Mouse (Mus musculus) intestine, postnatal 0 days (tissue): ENCODE measurements around the gene Art3. TPM values are rescaled to one million over a fixed set of nuclear protein-coding genes. Genes with fewer than 3 reads are reported as not detected.
A peak's percentile ranks its signal among the peaks of the same experiment; 100 is the strongest.

ENCODE experiments used
- ATAC-seq: fragments of 200-750 bp; cut with Nextera tagmentation; 2 replicates; pipeline ENCODE4 v1.8.0; 2017; ENCODE audit warnings: mild to moderate bottlenecking, moderate TSS enrichment, moderate library complexity
- H3K27ac ChIP-seq: fragments of 300-500 bp; sonication (generic); 2 replicates; pipeline ENCODE4 v1.5.1; 2014; ENCODE audit warnings: mild to moderate bottlenecking, low read depth, low read length, moderate library complexity
- H3K27me3 ChIP-seq: fragments of 300-500 bp; sonication (generic); replicated peaks from 2 replicates; pipeline ENCODE4 v1.6.1; 2014; ENCODE audit warnings: low read length, mixed read lengths; ENCODE audit not compliant: control insufficient read depth, insufficient read depth
- H3K36me3 ChIP-seq: fragments of 300-500 bp; sonication (generic); 2 replicates; pipeline ENCODE4 v1.6.1; 2014; ENCODE audit warnings: mild to moderate bottlenecking, moderate library complexity; ENCODE audit not compliant: control insufficient read depth, insufficient read depth
- H3K4me1 ChIP-seq: fragments of 300-500 bp; sonication (generic); replicated peaks from 2 replicates; pipeline ENCODE4 v1.6.1; 2014; ENCODE audit warnings: antibody characterized with exemption, low read length, mixed read lengths; ENCODE audit not compliant: control insufficient read depth, insufficient read depth
- H3K4me2 ChIP-seq: fragments of 300-500 bp; sonication (generic); replicated peaks from 2 replicates; pipeline ENCODE4 v1.6.1; 2014; ENCODE audit warnings: low read depth, mild to moderate bottlenecking, moderate library complexity
- H3K4me3 ChIP-seq: fragments of 300-500 bp; sonication (generic); 2 replicates; pipeline ENCODE4 v1.5.1; 2014; ENCODE audit warnings: low read depth, low read length
- H3K9ac ChIP-seq: fragments of 300-500 bp; sonication (generic); 2 replicates; pipeline ENCODE4 v1.6.1; 2014; ENCODE audit warnings: mild to moderate bottlenecking, low read depth, low read length
- H3K9me3 ChIP-seq: fragments of 300-500 bp; sonication (generic); 2 replicates; pipeline ENCODE4 v1.6.1; 2016; ENCODE audit warnings: mixed run types; ENCODE audit not compliant: control insufficient read depth
- CTCF ChIP-seq: sonication (generic); IDR thresholded peaks from 2 replicates; pipeline ENCODE4 v1.5.1; 2016; ENCODE audit warnings: low read depth, mild to moderate bottlenecking, control low read depth, antibody characterized with exemption, moderate library complexity
- WGBS: fragments of 180-500 bp; shearing (Covaris S2); extraction: QIAGEN DNeasy Blood & Tissue Kit; methylation state at CpG from one replicate; pipeline ENCODE4 v1.1.7; 2014; 5-methylcytosine and 5-hydroxymethylcytosine counted together
- polyA plus RNA-seq: library from polyadenylated mRNA; unstranded; fragments of >200 nt; fragmentation: Nextera tagmentation; extraction: Ambion mirVana; gene quantifications from 2 replicates; pipeline ENCODE4 v1.2.1, GENCODE M21; 2015

The Art3 gene
- polyA plus RNA-seq, 1 experiment from 2014 or later = 12.7 TPM

GRCm38 (mm10) chr5:92434070-92434469 is 102.4 kb downstream of the Art3 start:
- no peaks in the 10 kb centered on the region for H3K27me3 ChIP-seq
- no peaks in the 10 kb centered on the region for H3K9me3 ChIP-seq
- no peak for TF ChIP-seq CTCF
- H3K4me3 ChIP-seq = peak overlapping the region; percentile 99
- no peak overlapping the region for H3K27ac ChIP-seq
- ATAC-seq = no peak
- H3K4me2 ChIP-seq = peak overlapping the region; percentile 87
- H3K36me3 ChIP-seq = peaks cover 5% of the 10 kb centered on the region
- peak overlapping the region; percentile 89 for H3K9ac ChIP-seq
- H3K4me1 ChIP-seq = no peaks in the 10 kb centered on the region
- under 1% methylated on average over 12 of the region's 12 CpGs for WGBS

- peak overlapping the region; percentile 99 for H3K4me3 ChIP-seq
- H3K27me3 ChIP-seq = no peaks in the 10 kb centered on the region
- no peaks in the 10 kb centered on the region for H3K4me1 ChIP-seq
- peak overlapping the region; percentile 89 for H3K9ac ChIP-seq
- H3K27ac ChIP-seq = peak overlapping the region; percentile 79
- no peaks in the 10 kb centered on the region for H3K36me3 ChIP-seq
- H3K4me2 ChIP-seq = peak overlapping the region; percentile 87
- 1% methylated on average over 28 of the region's 39 CpGs for WGBS
- no peak for TF ChIP-seq CTCF
- H3K9me3 ChIP-seq = no peaks in the 10 kb centered on the region
- ATAC-seq = peak; percentile 76
Measured at GRCm38 (mm10) chr5:92434571-92434985, 103.0 kb downstream of the Art3 start.

GRCm38 (mm10) chr5:92435025-92435584 is 103.5 kb downstream of the Art3 start, which contains the start of gene Nup54:
Gene Nup54, minus strand, starts transcription at chr5:92435219.
- under 1% methylated on average over 34 of the region's 34 CpGs for WGBS
- Histone ChIP-seq H3K36me3 (no peaks in the 10 kb centered on the region), H3K4me2 (peak within 1 kb of the TSS; percentile 87), H3K4me3 (peak within 1 kb of the TSS; percentile 99), H3K9me3 (no peaks in the 10 kb centered on the region), H3K27me3 (no peaks in the 10 kb centered on the region), H3K4me1 (no peaks in the 10 kb centered on the region), H3K9ac (peak within 1 kb of the TSS; percentile 89), H3K27ac (peak within 1 kb of the TSS; percentile 79)
- no peak for TF ChIP-seq CTCF
- ATAC-seq = peak; percentile 99

GRCm38 (mm10) chr5:92438540-92438939 is 106.9 kb downstream of the Art3 start:
- H3K9ac ChIP-seq = no peak overlapping the region
- no peaks in the 10 kb centered on the region for H3K27me3 ChIP-seq
- no peaks in the 10 kb centered on the region for H3K4me1 ChIP-seq
- peaks cover 1% of the 10 kb centered on the region; the same call in 1 of the 2 replicates for H3K36me3 ChIP-seq
- H3K4me3 ChIP-seq = no peak overlapping the region
- H3K27ac ChIP-seq = no peak overlapping the region
- H3K4me2 ChIP-seq = no peak overlapping the region
- no peak for TF ChIP-seq CTCF
- ATAC-seq = no peak
- H3K9me3 ChIP-seq = no peaks in the 10 kb centered on the region
- WGBS = 82% methylated on average over 8 of the region's 8 CpGs

- H3K9ac ChIP-seq = no peak overlapping the region
- no peak for TF ChIP-seq CTCF
- ATAC-seq = no peak
- H3K4me2 ChIP-seq = no peak overlapping the region
- H3K27me3 ChIP-seq = no peaks in the 10 kb centered on the region
- no peaks in the 10 kb centered on the region for H3K4me1 ChIP-seq
- H3K27ac ChIP-seq = no peak overlapping the region
- no peak overlapping the region for H3K4me3 ChIP-seq
- H3K36me3 ChIP-seq = peaks cover 26% of the 10 kb centered on the region
- WGBS = 67% methylated on average over 5 of the region's 5 CpGs
- no peaks in the 10 kb centered on the region for H3K9me3 ChIP-seq
Measured at GRCm38 (mm10) chr5:92441494-92441893, 109.9 kb downstream of the Art3 start.

GRCm38 (mm10) chr5:92442914-92443313 is 111.3 kb downstream of the Art3 start:
- no peak overlapping the region for H3K4me2 ChIP-seq
- H3K27me3 ChIP-seq = no peaks in the 10 kb centered on the region
- H3K9me3 ChIP-seq = no peaks in the 10 kb centered on the region
- H3K4me1 ChIP-seq = no peaks in the 10 kb centered on the region
- H3K9ac ChIP-seq = no peak overlapping the region
- 65% methylated on average over 7 of the region's 7 CpGs for WGBS
- ATAC-seq = peak; percentile 39; the same call in 1 of the 2 replicates
- no peak for TF ChIP-seq CTCF
- no peak overlapping the region for H3K4me3 ChIP-seq
- H3K36me3 ChIP-seq = peaks cover 40% of the 10 kb centered on the region
- no peak overlapping the region; the same call in 1 of the 2 replicates for H3K27ac ChIP-seq

GRCm38 (mm10) chr5:92445016-92445415 is 113.4 kb downstream of the Art3 start:
- Histone ChIP-seq H3K4me2 (no peak overlapping the region), H3K4me1 (no peaks in the 10 kb centered on the region), H3K27me3 (no peaks in the 10 kb centered on the region), H3K9ac (no peak overlapping the region), H3K27ac (no peak overlapping the region), H3K9me3 (no peaks in the 10 kb centered on the region), H3K36me3 (peaks cover 59% of the 10 kb centered on the region), H3K4me3 (no peak overlapping the region)
- TF ChIP-seq CTCF = no peak
- WGBS = 86% methylated on average over 2 of the region's 2 CpGs
- no peak for ATAC-seq
